Mouse (Mus musculus): ENCODE data around the gene 1600002K03Rik. TPM values are rescaled to one million over a fixed set of nuclear protein-coding genes. Genes with fewer than 3 reads are reported as not detected.

1600002K03Rik gene
- total RNA-seq, 1 experiment from 2014 or later = 8.6 TPM

Other genes starting within 250 kb of the 1600002K03Rik start
- 5.9 and 6.9 TPM in 2 replicates for gene Arid3a, start 245.9 kb upstream of the 1600002K03Rik start, total RNA-seq (2021)
- 30.3 and 36.6 TPM in 2 replicates for gene Wdr18, start 212.8 kb upstream of the 1600002K03Rik start, total RNA-seq (2021)
- gene Grin3b, start 202.2 kb upstream of the 1600002K03Rik start, total RNA-seq (2021) = not detected in 2 replicates
- gene Tmem259, start 188.6 kb upstream of the 1600002K03Rik start, total RNA-seq (2021) = 141 and 157 TPM in 2 replicates
- 40.2 and 55.9 TPM in 2 replicates for gene Cnn2, start 184.4 kb upstream of the 1600002K03Rik start, total RNA-seq (2021)
- 18.7 and 20.7 TPM in 2 replicates for gene Abca7, start 176.4 kb upstream of the 1600002K03Rik start, total RNA-seq (2021)
- 6.3 and 27.9 TPM in 2 replicates for gene Arhgap45, start 156.3 kb upstream of the 1600002K03Rik start, total RNA-seq (2021)
- gene Polr2e, start 133.1 kb upstream of the 1600002K03Rik start, total RNA-seq (2021) = 98.8 and 108 TPM in 2 replicates
- gene Gpx4, start 125.8 kb upstream of the 1600002K03Rik start, total RNA-seq (2021) = 1,329 and 1,354 TPM in 2 replicates
- 52.8 and 52.9 TPM in 2 replicates for gene Sbno2, start 67.4 kb upstream of the 1600002K03Rik start, total RNA-seq (2021)
- gene Stk11, start 57.1 kb upstream of the 1600002K03Rik start, total RNA-seq (2021) = 138 and 147 TPM in 2 replicates
- gene Atp5d, start 34.3 kb upstream of the 1600002K03Rik start, total RNA-seq (2021) = 920 and 980 TPM in 2 replicates
- 69.9 and 137 TPM in 2 replicates for gene Cbarp, start 32.1 kb upstream of the 1600002K03Rik start, total RNA-seq (2021)
- 114 and 140 TPM in 2 replicates for gene Midn, start 24.7 kb upstream of the 1600002K03Rik start, total RNA-seq (2021)
- gene Cirbp, start 7.0 kb upstream of the 1600002K03Rik start, total RNA-seq (2021) = 67.6 and 106 TPM in 2 replicates
- 3.1 and 3.9 TPM in 2 replicates for gene Efna2, start 6.5 kb downstream of the 1600002K03Rik start, total RNA-seq (2021)
- 23.8 and 29.9 TPM in 2 replicates for gene Mum1, start 53.5 kb downstream of the 1600002K03Rik start, total RNA-seq (2021)
- 426 and 463 TPM in 2 replicates for gene Ndufs7, start 76.2 kb downstream of the 1600002K03Rik start, total RNA-seq (2021)
- gene Gamt, start 88.1 kb downstream of the 1600002K03Rik start, total RNA-seq (2021) = 138 and 192 TPM in 2 replicates
- gene Dazap1, start 88.5 kb downstream of the 1600002K03Rik start, total RNA-seq (2021) = 92.9 and 115 TPM in 2 replicates
- gene Rps15, start 119.5 kb downstream of the 1600002K03Rik start, total RNA-seq (2021) = 1,072 and 1,285 TPM in 2 replicates
- gene Apc2, start 123.0 kb downstream of the 1600002K03Rik start, total RNA-seq (2021) = 1.5 and 4.4 TPM in 2 replicates
- 26.9 and 27.9 TPM in 2 replicates for gene 2310011J03Rik, start 147.6 kb downstream of the 1600002K03Rik start, total RNA-seq (2021)
- gene Pcsk4, start 156.6 kb downstream of the 1600002K03Rik start, total RNA-seq (2021) = 3.9 and 4.7 TPM in 2 replicates
- gene Reep6, start 157.0 kb downstream of the 1600002K03Rik start, total RNA-seq (2021) = 16.0 and 45.2 TPM in 2 replicates
- 8.4 and 10.9 TPM in 2 replicates for gene Adamtsl5, start 175.5 kb downstream of the 1600002K03Rik start, total RNA-seq (2021)
- 0.30 and 0.44 TPM in 2 replicates for gene Plk5, start 183.5 kb downstream of the 1600002K03Rik start, total RNA-seq (2021)
- gene Mex3d, start 214.7 kb downstream of the 1600002K03Rik start, total RNA-seq (2021) = 21.8 and 22.8 TPM in 2 replicates
- gene Mbd3, start 226.6 kb downstream of the 1600002K03Rik start, total RNA-seq (2021) = 106 and 116 TPM in 2 replicates
- gene Uqcr11, start 233.9 kb downstream of the 1600002K03Rik start, total RNA-seq (2021) = 1,202 and 1,279 TPM in 2 replicates

Data from adrenal gland, postnatal 14 days (tissue).